Mouse (Mus musculus) right cerebral cortex, postnatal 4 days (tissue): ENCODE measurements around the gene Sept9.

Source experiments
- DNase-seq: peaks from one replicate; pipeline ENCODE4 v3.0.0-alpha.2; 2022

Sept9 gene

DNA sequence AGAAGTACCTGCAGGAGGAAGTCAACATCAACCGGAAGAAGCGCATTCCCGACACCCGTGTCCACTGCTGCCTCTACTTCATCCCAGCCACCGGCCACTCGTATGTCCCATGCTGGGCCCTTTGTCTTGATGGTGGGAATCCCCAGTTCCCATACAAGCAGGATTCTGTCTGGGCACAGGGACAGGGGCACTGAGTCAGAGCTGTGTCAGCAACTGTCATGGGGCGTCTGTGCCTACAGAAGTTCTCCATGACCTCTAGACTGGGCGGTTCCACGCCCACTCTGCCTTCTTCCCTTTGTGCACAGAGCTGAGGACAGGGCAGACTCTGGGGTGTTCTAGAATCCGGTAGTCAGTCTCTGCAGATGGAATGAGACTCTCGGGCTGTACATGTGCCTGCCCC is 153.7 kb downstream of the Sept9 start:
- no peak for DNase-seq

DNA sequence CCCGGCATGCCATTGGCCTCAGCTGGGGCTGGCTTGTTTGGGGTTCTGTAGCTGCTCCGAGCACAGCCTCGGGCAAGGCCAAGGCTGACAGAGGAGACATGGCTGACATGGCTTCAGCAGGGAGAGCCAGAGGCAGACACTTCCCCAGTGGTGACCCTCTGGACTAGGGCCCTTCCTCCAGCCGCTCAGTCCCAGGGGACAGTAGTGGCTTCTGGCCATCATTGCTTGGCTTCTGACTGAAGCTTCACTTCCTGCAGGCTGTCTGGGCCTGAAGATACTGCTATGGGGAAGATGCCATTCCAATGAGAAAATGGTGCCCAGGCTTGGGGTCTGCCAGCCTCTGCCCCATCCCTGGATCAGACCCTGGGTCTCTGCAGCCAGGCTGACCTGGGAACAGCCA is 154.6 kb downstream of the Sept9 start:
- no peak for DNase-seq

DNA sequence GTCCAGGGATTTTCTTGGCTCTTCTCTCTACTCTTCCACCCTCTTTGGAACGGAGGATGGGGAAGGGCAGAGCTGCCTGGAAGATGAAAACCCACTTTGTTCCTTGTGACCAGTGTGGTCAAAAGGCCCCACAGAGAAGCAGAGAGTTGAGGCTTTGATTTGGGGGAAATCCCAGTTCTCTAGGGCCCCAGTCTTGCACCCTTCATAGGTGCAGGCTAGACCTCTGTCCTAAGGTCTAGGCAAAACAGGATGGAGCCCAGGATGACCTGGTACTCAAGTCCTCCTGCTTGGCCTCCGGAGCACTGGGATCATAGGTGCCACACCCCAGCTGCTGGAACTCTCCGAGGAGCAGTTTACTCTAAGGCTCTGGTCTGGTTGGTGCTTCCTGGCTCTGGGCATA is 157.5 kb downstream of the Sept9 start:
- no peak for DNase-seq

DNA sequence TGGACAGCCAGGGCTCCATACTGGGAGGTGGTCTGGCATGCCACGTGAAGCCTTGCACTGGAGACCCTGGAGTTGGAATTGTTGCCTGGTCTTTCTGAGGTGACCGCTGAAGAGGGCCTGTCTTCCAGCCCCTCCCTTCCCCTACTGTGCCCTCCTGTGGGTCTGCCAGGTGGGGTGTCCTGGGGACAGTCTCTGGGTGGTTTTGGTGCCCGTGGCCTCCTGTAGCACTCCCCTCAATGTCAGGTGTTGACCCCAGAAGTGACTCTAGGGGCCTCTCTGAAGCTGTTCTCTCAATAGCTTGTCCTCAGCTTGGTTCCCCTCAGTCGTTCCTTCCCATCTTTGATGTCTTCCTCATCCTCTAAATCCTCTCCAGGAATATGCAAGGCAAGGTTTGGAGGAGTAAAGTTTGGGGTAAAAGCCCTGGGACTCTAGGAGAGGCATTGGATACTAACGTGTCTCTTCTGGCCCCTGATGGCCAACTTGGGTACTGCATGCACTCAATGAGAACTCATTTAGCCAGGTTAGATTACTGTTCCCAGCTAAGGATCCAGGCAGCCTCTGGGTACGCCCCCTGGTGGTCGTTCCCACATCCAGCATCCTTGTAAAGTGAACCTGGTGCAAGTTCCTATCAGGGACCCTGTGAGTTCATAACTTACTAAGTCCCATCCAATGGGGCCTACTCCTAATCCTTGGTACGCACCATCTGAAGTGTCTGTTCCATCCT is 158.6 kb downstream of the Sept9 start:
- peak; percentile 99 for DNase-seq

DNA sequence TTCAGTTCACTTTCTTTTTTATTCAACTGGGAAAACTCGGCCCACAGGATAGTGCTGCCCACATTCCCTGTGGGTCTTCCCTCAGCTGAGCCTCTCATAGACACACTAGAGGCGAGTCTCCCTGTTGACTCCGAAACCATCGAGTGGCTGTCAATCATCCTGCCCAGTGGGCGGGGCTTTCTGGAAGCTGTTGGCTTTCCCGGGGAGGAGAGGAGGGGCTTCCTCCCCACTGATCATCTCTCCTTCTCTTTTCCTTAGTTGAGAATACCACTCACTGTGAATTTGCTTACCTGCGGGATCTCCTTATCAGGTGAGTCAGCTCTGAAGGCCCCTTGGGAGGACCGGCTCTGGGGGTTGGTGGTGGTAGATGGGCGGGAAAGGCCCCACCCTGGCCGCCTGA is 159.7 kb downstream of the Sept9 start:
- no peak for DNase-seq

DNA sequence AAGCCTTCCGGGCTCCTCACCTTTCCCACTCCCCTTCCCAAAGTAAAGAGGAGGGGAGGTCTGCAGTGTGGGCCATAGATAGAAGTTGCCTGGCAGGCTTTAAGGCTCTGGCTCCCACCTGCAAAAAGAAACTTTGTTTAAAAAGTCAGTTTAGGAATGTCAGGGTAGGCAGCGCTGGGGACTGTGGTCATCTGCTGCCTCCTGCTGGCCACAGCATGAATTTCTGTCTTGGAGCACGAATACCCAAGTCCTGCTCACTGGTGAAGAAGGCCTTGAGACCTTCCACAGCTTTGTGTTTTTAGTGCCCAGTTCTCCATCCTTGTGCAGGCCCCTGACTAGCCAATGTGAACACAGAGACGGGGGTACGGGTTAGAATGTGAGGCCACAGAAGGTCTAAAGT is 160.4 kb downstream of the Sept9 start:
- DNase-seq: peak; percentile 77

DNA sequence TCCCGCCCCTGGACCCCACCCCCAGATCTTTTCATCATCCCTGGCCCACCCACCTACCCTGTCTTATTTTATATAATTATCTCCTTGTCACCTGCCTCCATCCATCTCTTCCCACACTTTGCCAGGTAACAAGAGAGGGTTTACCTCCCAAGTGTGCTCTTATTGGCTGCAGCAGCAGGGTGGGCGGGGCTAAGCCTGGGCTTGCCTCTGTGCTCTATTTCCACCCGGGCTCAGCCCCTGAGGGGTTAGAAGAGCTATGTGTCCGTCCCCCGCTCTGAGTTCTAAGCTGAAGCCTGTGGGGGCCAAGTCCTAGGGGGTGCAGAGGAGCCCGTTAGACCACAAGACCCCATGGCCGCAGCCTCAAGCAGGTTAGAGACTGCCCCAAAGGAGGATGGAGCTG is 161.1 kb downstream of the Sept9 start:
- no peak for DNase-seq

DNA sequence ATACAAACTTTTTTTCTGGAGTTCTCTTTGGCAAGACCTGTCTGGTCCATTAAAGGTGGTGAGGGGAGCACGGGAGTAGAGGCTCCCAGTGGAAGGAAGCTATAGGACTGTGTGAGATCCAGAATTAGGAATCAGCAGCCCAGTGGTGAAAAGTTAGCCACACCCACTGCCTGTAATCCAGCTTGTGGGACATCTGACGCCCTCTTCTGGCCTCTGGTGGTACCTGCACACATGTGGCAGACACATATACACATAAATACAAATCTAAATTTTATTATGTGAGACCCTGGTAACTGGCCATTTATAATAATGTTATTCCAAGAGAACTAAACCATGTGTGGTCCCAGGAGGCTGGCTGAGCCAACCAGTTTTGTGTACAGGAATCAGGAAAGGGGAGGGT is 162.8 kb downstream of the Sept9 start:
- no peak for DNase-seq

DNA sequence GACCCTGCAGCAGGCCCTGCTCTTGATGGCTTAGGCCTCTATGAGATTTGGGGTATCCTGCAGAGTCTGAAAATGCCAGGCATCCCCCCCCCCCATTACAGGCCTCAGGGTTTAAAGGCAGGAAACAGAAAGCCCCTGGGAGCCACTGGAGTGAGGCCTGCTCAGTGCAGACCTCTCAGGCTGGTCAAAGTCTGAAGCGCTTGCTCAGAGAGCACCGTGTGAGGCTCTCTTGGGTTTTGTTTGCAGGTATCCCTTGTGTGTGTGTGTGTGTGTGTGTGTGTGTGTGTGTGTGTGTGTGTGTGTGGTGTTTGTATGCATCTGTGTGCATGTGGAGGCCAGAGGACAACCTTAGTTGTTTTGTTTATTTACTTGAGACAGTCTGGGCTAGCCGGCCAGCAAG is 164.5 kb downstream of the Sept9 start:
- no peak for DNase-seq

DNA sequence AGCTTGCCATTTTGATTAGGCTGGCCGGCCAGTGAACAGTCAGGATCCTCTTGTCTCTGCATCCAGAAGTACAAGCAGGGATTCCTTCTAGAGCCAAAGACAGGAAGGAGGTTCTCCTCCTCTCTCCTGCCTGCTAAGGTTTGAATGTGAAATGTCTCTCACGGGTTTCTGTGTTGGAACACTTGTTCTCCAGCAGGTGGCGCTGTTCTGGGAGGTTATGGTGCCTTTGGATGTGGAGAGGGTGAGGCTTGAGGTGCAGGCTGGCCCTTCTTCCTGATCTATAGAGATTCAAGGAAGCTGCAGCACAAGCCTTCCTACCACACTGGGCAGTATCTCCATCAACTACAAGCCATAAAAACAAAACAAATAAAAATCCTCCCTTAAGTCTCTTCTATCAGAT is 167.0 kb downstream of the Sept9 start:
- peak; percentile 72 for DNase-seq

DNA sequence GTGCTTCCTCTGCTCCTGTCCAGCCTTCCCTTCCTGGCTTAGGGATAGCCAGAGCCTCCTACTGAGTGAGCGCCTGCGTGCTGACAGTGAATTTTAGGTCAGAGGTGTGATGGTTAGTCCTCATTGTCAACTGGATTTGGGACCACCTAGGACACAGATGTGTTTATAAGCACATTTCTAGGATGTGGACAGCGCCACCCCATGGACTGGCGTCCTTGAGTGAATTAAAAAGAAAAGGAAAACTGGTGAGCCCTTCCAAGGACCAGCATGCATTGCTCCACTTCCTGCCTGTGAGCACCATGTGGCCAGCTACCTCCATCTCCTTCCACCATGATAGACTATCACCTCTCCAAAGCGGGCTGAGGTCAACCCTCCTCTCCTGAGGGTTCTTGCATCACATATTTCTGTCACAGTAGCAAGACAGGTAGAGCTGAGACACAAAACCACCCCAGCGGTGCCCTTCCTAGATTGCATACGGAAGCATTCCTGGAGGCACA is 167.4 kb downstream of the Sept9 start:
- DNase-seq: no peak

DNA sequence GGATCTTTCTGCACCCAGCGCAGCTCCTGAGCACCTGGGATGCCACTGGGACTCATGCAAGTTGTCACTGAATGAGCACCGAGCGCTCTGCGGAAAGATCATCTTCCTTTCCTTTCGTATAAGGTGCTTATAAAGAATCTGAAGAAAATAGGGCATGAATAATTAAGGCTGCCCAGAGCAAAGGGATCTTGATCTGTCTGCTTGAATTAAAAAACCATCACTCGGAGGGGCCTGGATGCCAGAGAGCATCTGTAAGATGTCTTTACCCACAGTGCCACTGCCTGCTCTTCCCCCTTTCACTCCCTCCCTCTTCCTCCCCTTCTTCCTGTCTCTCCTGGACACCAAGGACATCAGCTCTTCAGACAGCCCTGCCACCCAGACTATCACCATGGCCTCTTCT is 168.5 kb downstream of the Sept9 start:
- DNase-seq: no peak

DNA sequence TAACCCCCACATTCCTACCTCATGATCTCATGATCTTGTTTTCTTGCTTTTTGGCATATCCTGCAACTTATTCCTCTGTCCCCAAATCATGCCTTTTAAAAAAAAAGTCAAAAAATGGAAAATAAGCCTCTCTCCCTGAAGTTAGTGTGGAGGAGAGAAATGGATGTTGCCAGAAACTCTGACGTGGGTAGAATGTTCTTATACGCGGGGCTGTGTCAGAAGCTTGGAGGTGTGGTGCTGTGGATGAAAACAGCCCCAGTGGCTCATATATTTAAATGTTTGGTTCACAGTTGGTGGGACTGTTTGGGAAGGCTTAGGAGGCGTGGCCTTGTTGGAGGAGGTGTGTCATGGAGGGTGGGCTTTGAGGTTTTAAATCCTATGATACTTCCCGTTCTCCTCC is 169.9 kb downstream of the Sept9 start:
- DNase-seq: no peak

DNA sequence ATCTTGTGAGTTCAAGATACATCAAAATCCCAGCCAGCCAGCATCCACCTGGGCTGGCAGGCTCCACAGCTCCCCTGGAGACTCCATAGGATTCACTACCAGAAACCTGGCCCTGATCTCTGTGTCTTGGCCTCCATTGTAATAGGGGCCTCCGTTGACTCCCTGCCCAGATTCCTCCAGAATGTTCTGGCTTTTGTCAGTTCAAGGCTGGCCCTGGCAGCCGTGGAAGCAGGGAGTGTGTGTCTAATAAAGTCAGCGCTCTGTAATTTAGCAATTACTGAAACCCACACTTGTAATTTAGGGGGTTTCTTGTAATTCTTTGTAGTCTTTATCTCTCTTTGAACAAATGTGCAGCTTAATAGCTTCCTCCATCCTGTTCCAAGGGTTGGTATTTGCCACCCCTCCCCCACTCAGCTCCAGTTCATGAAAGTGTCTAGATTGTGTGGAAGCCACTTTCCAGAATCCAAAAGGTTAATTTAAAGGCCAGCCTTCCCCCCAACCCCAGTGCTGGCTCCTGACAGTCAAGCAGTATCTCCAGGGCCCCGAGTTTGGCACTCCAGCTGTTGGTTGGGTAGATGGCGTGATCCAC is 170.9 kb downstream of the Sept9 start:
- DNase-seq: no peak

DNA sequence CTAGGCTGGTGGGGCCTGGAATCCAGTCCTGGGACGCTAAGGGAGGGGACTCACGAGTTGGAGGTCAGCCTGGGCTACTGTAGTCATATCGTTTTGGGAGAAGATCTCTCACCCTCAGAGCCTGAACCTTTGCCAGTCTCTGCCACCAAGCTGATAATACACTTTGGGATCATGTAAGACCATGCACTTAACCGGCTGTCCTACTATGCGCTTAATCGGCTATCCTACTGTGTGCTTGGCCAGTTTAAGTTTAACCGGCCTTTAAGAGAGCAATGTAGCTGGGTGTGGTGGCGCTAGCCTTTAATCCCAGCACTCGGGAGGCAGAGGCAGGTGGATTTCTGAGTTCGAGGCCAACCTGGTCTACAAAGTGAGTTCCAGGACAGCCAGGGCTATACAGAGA is 173.1 kb downstream of the Sept9 start:
- DNase-seq: no peak

DNA sequence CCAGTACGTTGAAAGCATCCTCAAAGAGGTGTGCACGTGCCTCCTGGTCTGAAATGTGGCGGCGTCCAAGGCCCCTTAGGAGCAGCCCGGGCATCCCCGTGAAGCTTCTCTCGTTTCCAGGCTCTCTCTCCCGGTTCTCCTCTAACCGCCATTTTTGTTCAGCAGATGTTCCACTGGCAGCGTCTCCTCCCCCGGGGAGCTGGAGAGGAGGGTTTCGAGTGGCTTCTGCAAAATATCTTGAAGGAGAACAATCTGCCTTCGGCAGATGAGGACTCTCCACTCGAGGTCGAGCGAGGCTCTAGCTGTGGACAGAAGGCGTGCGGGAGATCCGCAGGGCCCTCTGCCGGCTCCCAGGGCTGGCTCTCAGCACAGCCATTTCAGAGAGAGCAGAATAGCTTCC is 173.7 kb downstream of the Sept9 start:
- no peak for DNase-seq

DNA sequence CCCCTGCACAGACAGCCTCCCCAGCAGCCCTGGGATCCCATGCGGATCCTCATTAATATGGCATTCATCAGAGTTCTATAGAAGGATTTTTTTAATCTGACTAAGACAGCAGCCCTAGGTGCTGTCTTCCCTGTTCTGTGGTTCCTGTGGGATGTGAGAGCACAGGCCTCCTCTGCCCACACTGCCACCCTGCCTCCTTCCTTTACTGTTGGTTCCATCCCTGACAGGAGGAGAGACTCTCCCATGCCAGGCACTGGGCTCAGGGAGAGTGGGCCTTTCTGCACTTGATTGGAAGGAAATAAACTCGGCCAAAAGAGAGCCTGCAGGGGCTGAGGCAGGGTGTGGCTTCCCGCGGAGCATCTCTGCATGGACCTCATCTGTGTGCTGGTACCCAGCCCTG is 174.4 kb downstream of the Sept9 start:
- DNase-seq: no peak

DNA sequence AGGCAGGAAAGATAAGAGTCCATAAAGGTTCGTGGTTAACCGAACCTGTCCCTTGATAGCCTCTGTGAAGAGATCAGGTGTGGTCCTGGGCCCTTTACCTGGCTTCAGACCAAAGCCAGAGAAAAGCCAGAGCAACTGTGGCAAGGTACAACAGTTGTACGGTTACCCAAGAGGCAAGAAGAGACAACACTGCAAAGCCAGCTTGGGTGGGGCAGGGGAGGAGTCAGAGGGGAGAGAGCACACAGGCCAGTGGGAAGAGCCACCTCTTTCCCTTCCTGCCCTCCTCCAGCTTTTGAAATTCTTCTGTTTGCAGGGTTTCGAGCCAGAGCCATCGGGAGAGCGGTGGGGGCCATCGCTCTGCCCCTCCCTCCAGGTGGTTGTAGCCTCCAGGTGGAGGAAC is 174.8 kb downstream of the Sept9 start:
- DNase-seq: no peak

DNA sequence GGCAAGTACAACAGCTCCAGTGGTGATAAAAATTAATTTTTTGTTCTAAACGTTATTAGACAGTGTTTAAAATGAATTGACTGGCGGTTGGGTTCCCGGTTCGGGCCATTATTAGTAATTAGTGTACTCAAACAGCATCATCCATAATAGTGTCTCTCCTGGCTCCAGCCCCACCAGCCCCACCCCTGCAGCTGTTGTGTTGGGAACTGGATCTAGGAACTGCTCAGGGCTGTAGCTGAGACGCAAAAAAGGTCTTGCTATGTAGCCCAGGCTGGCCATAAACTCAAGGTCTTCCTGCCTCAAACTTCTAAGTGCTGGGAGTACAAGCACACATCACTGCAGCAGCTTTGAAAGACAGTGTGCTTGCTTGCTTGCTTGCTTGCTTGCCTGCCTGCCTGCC is 180.3 kb downstream of the Sept9 start:
- no peak for DNase-seq

DNA sequence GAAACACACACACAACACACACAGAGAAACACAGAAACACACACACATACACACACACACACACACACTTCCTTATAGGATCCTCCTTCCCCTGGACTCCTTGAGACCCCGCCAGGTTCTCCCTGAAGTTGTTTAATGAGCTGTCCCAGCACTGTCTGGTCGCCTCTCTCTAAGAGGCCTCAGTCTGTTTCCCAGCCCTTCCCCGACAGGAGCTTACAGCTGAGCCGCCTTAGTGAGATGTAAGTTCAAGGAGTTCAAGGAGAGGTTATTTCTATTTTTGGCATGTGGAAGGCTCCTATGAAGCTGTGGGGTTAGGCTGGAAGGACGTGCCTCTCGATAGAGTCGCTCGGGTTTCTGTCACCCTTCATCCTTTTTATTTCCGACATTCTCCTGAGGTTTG is 184.8 kb downstream of the Sept9 start:
- DNase-seq: no peak

DNA sequence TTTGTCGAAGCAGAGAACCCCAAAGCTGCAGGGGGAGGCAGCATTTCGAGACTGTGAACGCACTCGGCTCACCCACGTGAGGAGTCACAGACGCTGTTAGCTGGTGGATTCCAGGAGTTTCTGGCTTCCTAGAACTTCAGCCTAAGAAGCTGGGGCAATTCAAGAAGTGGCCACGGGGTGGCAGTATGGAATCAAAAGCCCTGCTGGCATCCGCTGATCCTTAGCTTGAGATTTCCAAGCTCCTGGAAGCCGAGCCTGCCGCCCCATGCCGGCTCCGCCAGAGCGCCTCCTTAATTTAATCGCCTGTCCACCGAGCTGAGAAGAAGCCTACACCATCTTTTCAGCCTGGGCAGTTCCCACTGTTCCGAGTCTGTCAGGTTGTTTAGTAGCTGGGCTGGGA is 185.4 kb downstream of the Sept9 start:
- DNase-seq: peak; percentile 95

DNA sequence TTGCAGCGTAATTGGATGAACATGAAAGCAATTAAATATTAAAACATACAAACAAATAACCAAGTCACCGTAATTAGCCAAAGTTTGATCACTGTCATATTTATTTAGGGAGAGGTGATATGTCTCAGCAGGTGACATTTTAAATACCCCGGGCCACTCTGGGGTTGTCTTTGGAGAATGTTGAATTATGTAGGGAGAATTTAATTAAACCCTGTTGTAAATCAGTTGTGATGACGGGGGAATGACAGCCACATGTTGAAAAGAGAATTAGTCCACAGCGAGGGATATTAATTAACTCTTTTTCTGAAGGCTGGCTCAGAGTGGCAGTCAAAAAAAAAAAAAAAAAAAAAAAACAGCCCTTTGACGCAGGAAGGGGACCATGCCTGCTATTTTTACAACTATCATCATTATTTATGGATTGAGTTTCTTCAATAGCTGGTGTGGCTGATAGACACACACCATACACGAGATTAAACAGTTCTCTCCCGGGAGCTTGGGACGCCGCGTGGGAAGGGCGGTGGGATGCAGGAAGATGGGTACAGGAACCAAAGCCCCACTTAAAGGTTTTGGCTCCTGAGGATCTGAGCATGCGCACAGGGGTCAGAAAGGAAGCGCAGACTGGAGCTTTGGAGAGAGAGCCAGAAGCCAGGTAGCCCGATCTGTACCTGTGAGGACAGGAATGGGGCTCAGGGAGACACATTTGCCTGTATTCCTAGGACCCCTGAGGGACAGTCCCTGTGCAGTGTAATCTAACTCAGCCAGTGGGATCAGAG is 186.1 kb downstream of the Sept9 start:
- no peak for DNase-seq

DNA sequence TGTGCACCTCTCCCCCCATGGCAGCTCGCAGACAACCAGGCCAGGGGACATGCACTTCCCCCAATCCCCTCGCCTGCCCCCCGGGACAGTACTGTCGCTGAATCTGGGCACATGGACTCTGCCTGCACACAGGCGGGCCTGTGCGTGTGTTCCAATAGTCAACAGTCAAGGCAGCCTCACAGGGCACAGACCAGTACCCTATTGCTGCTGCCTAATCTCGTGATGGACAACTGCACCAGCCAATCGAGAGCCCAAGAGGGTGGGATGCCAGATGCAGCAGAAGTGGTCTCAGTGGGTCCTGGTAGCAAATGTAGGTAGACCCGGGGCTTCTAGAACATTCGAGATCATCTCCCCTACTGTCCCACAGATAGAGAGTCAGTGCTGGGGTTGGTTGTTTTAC is 187.8 kb downstream of the Sept9 start:
- DNase-seq: no peak

DNA sequence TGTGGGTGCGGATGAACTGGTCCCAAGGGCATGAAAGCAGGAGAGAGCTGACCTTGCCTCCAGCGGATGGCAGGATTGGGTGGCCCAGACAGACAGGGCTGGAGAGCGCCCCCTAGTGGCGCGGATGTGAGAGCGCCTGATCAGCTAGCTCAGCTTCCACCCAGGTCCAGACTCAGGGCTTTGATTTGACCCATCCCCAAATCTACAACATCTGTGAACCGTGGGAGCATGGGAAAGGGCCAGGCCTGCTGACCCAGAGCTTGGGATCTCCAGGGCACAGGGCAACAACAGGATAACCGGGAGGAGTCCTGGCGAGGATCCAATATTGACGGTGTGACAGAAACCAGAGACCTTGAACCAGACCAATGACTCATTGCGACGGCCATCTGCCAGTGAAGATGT is 190.5 kb downstream of the Sept9 start:
- DNase-seq: peak; percentile 51
